Mouse (Mus musculus) cerebellum, postnatal 14 days (tissue): Measurements from ENCODE around the gene Akna.

Source experiments
- DNase-seq, 2 experiments: peaks; one replicate each; pipeline ENCODE4 v3.0.0; 2021; ENCODE audit warnings: mixed read lengths in 2 of 2

Gene Akna

DNA sequence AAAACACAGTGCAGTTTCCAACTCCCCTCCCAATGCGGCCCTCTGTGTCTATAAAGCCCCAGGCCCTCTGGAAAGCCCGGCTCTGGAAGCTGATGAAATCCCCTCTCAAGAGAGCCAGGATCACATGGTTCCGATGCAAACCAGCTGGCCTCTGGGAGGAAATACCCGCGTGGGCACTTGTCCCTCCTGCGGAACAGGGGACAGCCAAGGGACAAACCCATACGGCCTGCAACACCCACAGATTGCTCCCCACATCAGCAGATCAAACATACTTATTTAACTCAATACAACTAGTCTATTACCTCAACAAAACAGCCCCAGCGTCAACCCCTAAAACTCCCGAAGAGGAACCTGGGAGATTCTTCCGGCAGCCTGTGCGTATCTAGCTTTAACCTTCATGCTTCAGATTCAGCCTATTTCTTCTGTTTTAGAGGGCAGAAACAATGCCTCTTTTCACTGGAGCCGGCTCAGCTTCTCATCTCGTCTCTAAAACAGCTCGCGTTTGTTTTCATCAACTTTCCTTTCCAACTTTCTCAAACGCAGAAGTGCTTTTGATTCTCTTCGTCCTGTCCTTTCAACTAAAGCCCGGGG is 6.3 kb upstream of the Akna start:
- no peak for DNase-seq

DNA sequence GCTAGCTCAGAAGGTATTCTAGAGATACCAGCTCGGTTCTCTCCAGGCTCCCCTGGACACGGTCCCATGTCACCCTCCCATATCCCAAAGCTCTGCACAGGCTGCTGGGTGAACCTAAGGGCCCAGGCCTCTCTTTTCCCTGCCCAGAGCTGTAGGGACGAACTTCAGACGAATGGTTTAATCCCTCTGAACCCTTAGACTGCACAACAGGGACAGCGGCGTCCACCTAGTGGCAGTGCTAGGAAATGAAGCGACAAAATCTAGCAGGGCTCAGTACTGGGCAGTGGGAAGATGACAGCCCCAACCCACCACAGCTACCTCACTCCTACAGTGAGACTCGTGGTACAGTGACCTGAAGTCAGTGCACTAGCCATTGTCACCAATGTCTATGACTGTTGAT is 5.5 kb upstream of the Akna start:
- DNase-seq: peak; percentile 62 to 72

DNA sequence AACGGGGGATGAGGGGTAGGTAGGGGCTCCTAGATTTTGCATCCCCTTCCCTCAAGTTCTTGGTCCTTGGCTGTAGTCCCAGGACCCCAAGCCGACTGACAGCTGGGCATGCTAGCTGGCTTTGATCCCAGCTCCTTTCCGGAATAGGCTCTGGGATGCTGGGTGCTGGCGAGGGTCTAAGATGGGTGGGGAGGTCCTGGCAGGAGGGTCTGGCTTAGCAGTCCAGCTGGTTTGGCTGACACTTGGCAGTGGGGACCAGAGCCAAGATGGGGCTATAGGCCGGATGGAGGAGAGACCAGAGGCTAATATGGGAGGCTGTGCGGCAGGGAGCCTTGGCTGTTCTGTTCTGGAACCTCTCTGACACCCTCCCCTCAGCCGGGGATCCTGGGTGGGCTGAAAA is 5.1 kb upstream of the Akna start:
- peak; percentile 61 to 64 for DNase-seq

GRCm38 (mm10) chr4:63405683-63406082 is 2.5 kb upstream of the Akna start:
- no peak for DNase-seq

DNA sequence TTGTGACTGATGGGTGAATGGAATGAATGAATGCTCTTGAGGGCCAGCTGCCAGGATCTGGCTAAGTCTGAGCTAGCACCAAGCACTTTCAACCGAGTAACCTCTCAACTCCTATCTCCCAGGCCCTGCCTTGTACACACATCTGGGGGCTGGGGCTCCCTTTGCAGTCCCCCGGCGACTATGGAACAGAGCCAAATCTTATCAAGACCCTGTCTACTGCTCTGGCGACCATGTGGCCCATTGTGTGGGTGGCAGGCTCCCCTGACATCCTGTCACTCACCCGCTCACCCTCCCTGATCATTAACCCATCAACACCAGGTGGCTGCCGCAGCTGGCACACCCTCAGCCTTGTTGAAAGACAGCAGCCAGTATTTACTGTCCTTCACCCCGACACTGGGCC is 1.9 kb upstream of the Akna start:
- no peak for DNase-seq

DNA sequence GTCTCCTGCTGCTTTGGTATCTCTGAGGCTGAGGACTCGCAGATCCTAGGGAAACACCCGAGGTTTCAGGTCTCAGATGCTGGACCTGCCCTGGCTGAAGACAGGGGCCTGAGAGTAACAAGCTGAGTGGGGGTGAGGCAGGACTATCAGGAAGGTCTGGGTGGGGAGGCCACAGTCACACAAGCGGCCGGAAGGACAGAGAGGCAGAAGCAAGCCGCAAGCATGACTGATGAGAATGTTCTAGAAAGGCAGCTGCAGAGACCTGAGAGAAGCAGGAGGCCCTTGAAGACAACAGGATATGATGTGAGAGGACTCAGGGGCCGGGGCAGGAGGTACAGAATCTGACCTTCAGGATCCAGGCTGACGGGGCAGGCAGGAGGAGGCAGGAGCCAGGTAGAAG is 1.1 kb upstream of the Akna start:
- DNase-seq: no peak

- DNase-seq: no peak
Measured at GRCm38 (mm10) chr4:63402558-63402957, 596 bp downstream of the Akna start.

DNA sequence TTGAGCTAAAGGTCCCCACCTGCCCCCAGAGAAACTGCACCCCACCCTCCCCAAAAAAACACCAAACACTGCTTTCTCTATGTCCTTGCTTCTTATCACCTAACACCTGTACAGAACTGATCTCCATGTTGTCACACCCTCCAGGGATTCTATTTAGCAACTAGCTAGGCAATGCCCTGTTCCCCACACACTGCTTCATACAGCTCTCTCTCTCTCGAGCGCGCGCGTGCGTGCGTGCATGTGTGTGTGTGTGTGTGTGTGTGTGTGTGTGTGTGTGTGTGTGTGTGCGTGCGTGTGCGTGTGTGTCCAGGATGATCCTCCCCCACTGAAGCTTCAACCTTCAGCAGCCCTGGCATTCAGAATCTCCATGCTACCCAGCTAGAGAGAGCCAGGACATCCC is 1.1 kb downstream of the Akna start:
- DNase-seq: no peak

DNA sequence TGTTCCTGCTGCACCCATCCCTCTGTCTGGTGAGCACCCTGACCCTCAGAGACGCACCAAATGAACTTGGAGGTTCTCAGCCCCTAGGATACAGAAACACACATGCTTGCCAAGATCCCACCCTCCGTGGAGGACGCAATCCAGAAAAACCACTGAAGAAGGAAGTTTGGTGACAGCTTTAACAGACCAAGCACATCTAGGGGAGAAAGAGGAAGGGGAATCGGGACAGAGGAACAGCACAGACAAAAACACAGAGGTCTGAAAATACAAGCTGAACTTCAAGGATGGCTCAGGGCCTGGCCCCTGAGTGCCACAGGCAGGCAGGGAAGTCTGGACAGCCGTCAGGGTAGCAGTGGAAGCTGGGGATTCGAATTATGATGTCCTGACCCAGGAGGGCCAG is 1.5 kb downstream of the Akna start:
- no peak for DNase-seq

- no peak for DNase-seq
Measured at GRCm38 (mm10) chr4:63400541-63401306, 2.4 kb downstream of the Akna start.

DNA sequence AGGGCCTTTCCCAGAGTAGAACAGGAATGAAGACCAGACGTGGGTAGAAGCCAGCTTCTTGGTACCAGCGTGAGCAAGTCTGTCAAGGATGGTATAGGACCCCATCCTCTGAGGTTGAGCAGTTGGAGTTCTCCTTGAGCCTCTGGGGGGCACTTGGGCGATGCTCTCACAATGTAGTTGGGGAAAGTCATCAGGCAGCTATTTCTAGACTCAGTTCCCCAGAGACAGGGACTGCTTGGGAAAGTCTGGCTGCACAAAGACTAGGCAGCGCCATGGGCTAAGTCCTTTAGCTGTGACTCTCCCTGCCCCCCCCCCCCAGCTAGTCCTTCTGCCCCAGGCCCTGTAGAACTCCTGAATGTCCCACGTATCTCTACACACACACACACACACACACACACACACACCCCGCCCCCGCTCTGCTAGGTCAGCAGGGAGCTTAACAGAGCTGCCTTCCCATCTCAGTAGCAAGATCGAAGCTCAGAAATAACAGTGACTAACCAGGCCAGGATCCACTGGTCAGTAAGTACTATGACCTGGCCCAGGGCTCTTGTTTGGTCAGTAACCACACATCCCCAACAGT is 3.4 kb downstream of the Akna start:
- DNase-seq: no peak

DNA sequence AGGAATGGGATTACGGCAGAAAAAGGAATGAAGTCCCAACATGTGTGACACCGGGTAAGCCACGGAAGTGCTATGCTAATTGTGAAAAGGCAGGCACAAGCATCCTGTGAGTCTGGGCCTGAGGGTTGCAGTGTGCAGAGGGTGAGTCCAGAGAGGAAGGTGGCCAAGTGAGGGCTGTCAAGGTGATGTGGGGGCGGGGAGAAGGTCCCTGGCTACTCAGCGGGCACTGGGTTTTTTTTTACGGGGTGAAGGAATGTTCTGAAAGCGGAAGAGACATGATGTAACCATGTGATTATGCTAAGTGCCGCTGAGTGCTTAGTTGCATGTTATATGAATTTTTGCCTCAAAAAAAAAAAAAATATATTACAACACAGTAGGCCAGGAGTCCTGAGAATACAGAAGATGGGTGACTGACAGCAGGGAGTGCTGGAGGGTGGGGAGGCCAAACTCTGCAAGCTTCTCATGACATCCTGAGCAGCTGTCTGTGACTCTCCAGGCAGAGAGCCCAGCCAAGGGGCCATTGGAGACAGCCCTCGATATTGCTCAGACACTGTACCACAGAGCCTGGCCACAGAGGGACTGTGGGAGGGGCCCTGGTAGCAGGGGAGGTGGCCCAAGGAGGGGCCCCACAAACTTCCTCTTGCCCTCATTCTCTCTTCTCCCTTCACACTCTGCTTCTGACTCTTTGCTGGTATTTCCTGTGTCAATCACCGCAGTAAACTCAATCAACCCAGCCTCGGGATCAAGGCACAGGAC is 4.1 kb downstream of the Akna start:
- no peak for DNase-seq

GRCm38 (mm10) chr4:63397981-63398537 is 5.1 kb downstream of the Akna start:
- DNase-seq: no peak

DNA sequence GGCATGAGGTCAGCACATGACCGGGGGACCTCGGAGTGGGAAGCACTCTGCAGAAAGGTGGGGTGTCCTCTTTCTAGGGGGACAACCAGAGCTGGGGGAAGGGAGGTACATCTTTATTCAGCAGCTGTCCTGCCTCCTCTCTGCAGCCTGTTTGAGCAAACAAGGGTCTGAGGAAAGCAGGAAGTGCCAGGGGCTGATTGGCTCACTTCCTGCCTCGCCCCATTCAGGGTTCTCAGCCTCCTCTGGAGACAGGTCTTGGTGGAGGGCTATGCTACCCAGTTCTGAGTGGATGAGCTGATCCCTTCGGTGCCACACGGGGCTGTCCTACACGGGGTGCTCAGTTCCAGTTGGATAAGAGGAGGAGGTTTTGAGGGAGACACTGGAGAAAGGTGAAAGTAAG is 11.8 kb downstream of the Akna start:
- no peak for DNase-seq

DNA sequence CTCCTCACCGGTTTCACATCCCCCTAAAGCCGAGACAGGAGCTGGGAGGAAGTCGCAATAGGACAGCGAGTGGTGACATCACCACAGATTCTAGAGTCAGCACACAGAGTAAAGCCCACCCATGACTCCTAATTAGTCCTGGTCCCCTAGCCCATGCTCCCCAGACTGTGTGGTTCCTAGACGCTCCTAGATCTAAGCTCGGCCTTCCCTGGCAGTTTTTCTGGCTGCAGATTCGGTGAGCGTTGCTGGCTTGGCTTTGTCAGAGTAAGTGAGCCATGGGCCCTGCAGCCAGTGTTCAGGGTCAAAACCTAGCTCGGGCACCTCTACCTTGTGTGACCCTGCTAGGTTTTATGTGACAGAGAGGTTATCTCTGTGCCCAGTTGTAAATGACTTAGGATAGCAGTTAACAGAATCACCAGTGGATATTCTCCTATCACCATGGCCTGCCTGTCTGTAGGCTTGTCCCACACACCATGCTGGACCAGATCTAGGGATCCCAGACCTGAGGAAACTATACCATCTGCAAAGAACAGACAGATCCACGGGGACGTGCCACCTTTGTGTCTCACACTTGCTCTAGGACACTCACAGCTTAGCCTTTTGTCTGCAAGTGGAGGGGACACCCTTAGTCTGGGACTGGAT is 13.1 kb downstream of the Akna start:
- no peak for DNase-seq

GRCm38 (mm10) chr4:63389121-63389886 is 13.8 kb downstream of the Akna start:
- no peak for DNase-seq

- DNase-seq: no peak
Measured at GRCm38 (mm10) chr4:63388029-63388428, 15.1 kb downstream of the Akna start.

GRCm38 (mm10) chr4:63385784-63386183 is 17.4 kb downstream of the Akna start:
- no peak for DNase-seq

GRCm38 (mm10) chr4:63385253-63385652 is 17.9 kb downstream of the Akna start:
- no peak for DNase-seq

DNA sequence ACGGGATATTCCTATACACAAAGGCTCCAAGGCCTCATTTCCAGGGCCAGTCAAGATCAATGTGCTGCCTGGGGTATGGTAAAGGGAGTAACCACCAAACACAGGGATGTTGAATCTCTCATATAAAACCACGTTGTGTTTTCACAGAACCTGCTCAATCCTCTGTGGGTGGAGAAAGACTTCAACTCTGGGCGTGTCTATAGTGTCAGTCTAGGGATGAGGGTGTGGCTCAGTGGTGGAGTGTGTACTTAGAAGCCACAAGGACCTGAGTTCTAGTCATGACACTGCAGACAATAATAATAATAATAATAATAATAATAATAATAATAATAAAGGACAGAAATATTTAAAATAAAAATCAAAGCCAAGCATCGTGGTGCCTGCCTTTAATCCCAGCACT is 18.9 kb downstream of the Akna start:
- DNase-seq: no peak

- DNase-seq: no peak
Measured at GRCm38 (mm10) chr4:63383474-63383873, 19.7 kb downstream of the Akna start.
